Mouse (Mus musculus) liver, embryonic 14.5 days (tissue): ENCODE data around the gene Gon7. TPM values are rescaled to one million over a fixed set of nuclear protein-coding genes. Genes with fewer than 3 reads are reported as not detected.

Source experiments
- ATAC-seq: fragments of 200-750 bp; cut with Nextera tagmentation; 2 replicates; pipeline ENCODE4 v1.8.0; 2017; ENCODE audit warnings: moderate number of reproducible peaks, mild to moderate bottlenecking, moderate library complexity; ENCODE audit not compliant: insufficient read depth
- DNase-seq, 3 experiments: peaks; one replicate each; pipeline ENCODE4 v3.0.0-alpha.2; 2012 to 2013; ENCODE audit warnings: low read depth in 3 of 3, low spot score in 3 of 3
- H3K27ac ChIP-seq: fragments of 300-500 bp; sonication (generic); 2 replicates; pipeline ENCODE4 v1.5.1; 2014; ENCODE audit warnings: moderate library complexity, mild to moderate bottlenecking, control low read depth, inconsistent platforms
- H3K27me3 ChIP-seq: fragments of 300-500 bp; sonication (generic); 2 replicates; pipeline ENCODE4 v1.6.1; 2014; ENCODE audit warnings: mild to moderate bottlenecking, low read length, moderate library complexity; ENCODE audit not compliant: control insufficient read depth, insufficient read depth
- H3K36me3 ChIP-seq: fragments of 300-500 bp; sonication (generic); replicated peaks from 2 replicates; pipeline ENCODE4 v1.6.1; 2014; ENCODE audit warnings: low read depth; ENCODE audit not compliant: control insufficient read depth, insufficient read depth
- H3K4me1 ChIP-seq, 2 experiments: fragments of 200-500 bp in 1 of 2; fragments of 300-500 bp in 1 of 2; sonication (generic) in 1 of 2; replicated peaks; 2 replicates each; pipeline ENCODE4 v1.6.1; 2012 to 2014; ENCODE audit warnings: antibody characterized with exemption in 1 of 2, inconsistent platforms in 1 of 2, low read length in 1 of 2; ENCODE audit not compliant: control insufficient read depth in 2 of 2, insufficient read depth in 2 of 2
- H3K4me2 ChIP-seq: fragments of 300-500 bp; sonication (generic); 2 replicates; pipeline ENCODE4 v1.6.1; 2014; ENCODE audit warnings: low read depth, mild to moderate bottlenecking, control low read depth, moderate library complexity
- H3K4me3 ChIP-seq, 2 experiments: fragments of 200-500 bp in 1 of 2; fragments of 300-500 bp in 1 of 2; sonication (generic) in 1 of 2; 2 replicates each; pipeline ENCODE4 v1.5.1; 2012 to 2014; ENCODE audit warnings: low read depth in 2 of 2, low read length in 2 of 2, mild to moderate bottlenecking in 2 of 2, control low read depth in 1 of 2, inconsistent platforms in 1 of 2, moderate library complexity in 1 of 2; ENCODE audit not compliant: insufficient read depth in 1 of 2
- H3K9ac ChIP-seq: fragments of 300-500 bp; sonication (generic); replicated peaks from 2 replicates; pipeline ENCODE4 v1.6.1; 2014; ENCODE audit warnings: mild to moderate bottlenecking, control low read depth, moderate library complexity
- H3K9me3 ChIP-seq: fragments of 300-500 bp; sonication (generic); 2 replicates; pipeline ENCODE4 v1.6.1; 2016; ENCODE audit warnings: low read length, mixed read lengths; ENCODE audit not compliant: control insufficient read depth
- CTCF ChIP-seq: IDR thresholded peaks from 2 replicates; pipeline ENCODE4 v1.5.1; 2016; ENCODE audit warnings: antibody characterized with exemption, low read depth, control low read depth
- EP300 ChIP-seq: IDR thresholded peaks from 2 replicates; pipeline ENCODE4 v1.6.1; 2016; ENCODE audit warnings: antibody characterized with exemption, low read depth
- WGBS: fragments of 180-500 bp; shearing (Covaris S2); extraction: QIAGEN DNeasy Blood & Tissue Kit; methylation state at CpG from one replicate; pipeline ENCODE4 v1.1.7; 2014; ENCODE audit not compliant: insufficient replicate concordance; 5-methylcytosine and 5-hydroxymethylcytosine counted together
- polyA plus RNA-seq, 2 experiments: library from polyadenylated mRNA; depleted of rRNA in 1 of 2; stranded (reverse) in 1 of 2; unstranded in 1 of 2; fragments of >200 nt; fragmentation: Nextera tagmentation in 1 of 2; extraction: Ambion mirVana in 1 of 2; gene quantifications; 2 replicates each; pipeline versions ENCODE4 v1.2.1 to v1.2.3; 2012 to 2014

Gon7 gene
- polyA plus RNA-seq, 2 experiments, result 6.9 to 9.3 TPM

DNA sequence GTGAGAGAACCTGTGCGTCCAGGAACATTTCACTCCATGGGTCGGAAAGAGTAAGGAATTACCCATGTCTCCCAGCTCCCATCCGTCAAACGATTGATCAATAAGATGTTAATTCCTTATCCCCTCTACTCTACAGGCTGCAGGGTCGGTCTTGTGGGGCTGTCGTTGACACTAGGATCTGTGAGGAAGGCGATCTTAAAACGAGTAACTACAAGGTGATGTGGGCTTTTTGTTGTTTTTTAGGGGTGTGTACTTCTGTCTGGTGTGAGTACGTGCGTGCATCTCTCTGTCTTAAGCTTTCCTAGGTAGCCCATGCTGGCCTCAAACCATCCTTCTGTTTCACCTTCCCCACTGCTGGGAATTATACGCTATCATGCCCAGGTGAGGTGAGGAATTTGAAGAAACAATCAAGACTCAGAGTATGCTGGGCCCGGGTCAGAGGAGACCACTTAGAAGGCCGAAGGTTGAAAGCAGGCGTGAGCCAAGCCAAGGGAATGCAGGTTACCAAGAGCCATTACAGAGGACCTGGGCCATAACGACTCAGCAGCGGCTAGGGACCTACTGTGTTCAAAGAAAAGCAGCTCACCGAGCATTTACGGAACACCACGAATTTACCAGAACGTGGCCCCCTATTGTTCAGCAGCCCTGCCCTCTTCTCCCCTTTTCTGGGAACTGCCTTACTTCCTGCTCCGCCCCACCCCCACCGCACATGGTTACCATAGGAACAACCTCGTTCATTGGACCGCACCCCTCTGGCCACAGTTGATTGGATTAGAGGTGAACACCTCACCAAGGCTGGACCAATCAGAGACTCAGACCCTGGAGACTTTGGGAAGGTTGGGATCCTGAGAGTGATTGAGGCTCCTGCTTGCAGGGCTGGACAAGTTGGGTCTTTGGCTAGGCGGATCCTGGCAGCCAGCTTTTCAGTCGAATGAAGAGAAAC lies 27.5 kb downstream of the Gon7 start:
- peak; percentile 87 for ATAC-seq
- 38% methylated on average over 26 of the region's 26 CpGs for WGBS

DNA sequence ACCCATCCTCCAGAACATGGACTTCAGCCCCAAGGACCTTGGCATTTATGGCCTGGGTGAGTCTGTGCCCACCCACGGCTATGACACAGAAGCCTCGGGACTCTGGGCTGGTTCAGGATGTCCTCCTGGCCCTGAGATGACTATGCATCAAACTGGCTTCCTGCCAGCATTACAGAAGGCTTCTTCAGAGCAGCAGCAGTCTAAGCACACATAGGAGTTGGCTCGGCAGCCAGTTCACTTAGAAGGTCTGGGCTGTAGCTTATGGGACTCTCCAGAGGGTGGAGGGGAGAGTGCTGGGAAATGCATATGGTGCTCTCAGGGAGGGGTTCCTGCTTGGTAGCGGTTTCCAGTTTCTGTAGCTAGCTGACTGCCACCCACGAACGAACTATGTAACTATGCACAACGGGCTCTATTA lies 31.8 kb downstream of the Gon7 start:
- Histone ChIP-seq H3K27ac (no peak overlapping the region), H3K36me3 (no peaks in the 10 kb centered on the region), H3K4me2 (no peak overlapping the region), H3K9ac (no peak overlapping the region), H3K27me3 (no peaks in the 10 kb centered on the region), H3K4me1 (peaks cover 8 to 17% of the 10 kb centered on the region in 2 experiments), H3K4me3 (no peak overlapping the region), H3K9me3 (no peaks in the 10 kb centered on the region)
- DNase-seq (no peak), ATAC-seq (no peak)
- WGBS, result 53% methylated on average over 7 of the region's 7 CpGs
- no peak for TF ChIP-seq CTCF
- no peak for TF ChIP-seq EP300

More for the DNA sequence above, 27.5 kb downstream of the Gon7 start:
- peak; percentile 54 to 73 (median 63) for DNase-seq
- Histone ChIP-seq H3K9me3 (no peaks in the 10 kb centered on the region), H3K4me1 (peaks cover 11 to 25% of the 10 kb centered on the region in 2 experiments), H3K27me3 (no peaks in the 10 kb centered on the region), H3K4me2 (peak overlapping the region; percentile 50), H3K4me3 (peak overlapping the region in 1 of 2 experiments; percentile 27; a peak in 1 of 4 replicates), H3K36me3 (no peaks in the 10 kb centered on the region), H3K9ac (no peak overlapping the region), H3K27ac (no peak overlapping the region)
- TF ChIP-seq EP300, result no peak
- TF ChIP-seq CTCF, result no peak

GRCm38 (mm10) chr12:102725146-102725545 lies 32.5 kb downstream of the Gon7 start:
- H3K4me1 ChIP-seq, result peaks cover 2 to 10% of the 10 kb centered on the region in 2 experiments
- WGBS, result 75% methylated on average over 6 of the region's 6 CpGs

GRCm38 (mm10) chr12:102723861-102724260 lies 33.7 kb downstream of the Gon7 start:
- Histone ChIP-seq H3K4me2 (no peak overlapping the region), H3K36me3 (no peaks in the 10 kb centered on the region)
- WGBS, result 54% methylated on average over 6 of the region's 6 CpGs

More at GRCm38 (mm10) chr12:102725146-102725545, 32.5 kb downstream of the Gon7 start:
- Histone ChIP-seq H3K4me3 (no peak overlapping the region), H3K36me3 (no peaks in the 10 kb centered on the region), H3K27ac (no peak overlapping the region), H3K27me3 (no peaks in the 10 kb centered on the region), H3K4me2 (no peak overlapping the region), H3K9ac (no peak overlapping the region), H3K9me3 (no peaks in the 10 kb centered on the region)
- DNase-seq (no peak), ATAC-seq (no peak)
- TF ChIP-seq EP300 (no peak), CTCF (no peak)

DNA sequence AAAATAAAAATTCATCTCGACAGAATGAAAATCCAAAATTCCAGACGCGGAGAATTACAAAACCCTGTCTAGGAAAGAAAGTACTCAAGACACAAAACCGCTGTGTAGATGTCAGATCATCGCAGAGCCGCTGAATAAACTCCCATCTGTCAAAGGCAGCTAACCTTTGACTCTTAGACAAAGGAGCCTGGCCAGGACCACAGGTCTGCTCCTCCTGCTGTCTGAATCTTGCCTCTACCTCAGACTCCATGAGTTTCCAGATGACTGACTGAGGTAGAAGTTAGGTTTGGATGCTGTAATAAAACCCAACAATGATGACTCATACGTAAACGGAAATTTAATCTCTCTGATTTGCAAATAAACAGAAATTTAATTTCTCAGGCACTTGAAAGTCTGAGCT lies 34.6 kb downstream of the Gon7 start:
- Histone ChIP-seq H3K4me3 (no peak overlapping the region), H3K9me3 (no peaks in the 10 kb centered on the region), H3K27ac (no peak overlapping the region), H3K4me2 (no peak overlapping the region), H3K27me3 (no peaks in the 10 kb centered on the region), H3K36me3 (no peaks in the 10 kb centered on the region), H3K9ac (no peak overlapping the region), H3K4me1 (peaks cover 0 to 7% of the 10 kb centered on the region in 2 experiments; a peak in 2 of 4 replicates)
- ATAC-seq (no peak), DNase-seq (no peak)
- TF ChIP-seq EP300 (no peak), CTCF (no peak)
- 71% methylated on average over 8 of the region's 8 CpGs for WGBS

More at GRCm38 (mm10) chr12:102723861-102724260, 33.7 kb downstream of the Gon7 start:
- ATAC-seq (no peak), DNase-seq (no peak)
- no peak overlapping the region for H3K9ac ChIP-seq
- no peak overlapping the region for H3K4me3 ChIP-seq
- H3K9me3 ChIP-seq, result no peaks in the 10 kb centered on the region
- peaks cover 0 to 7% of the 10 kb centered on the region in 2 experiments; a peak in 2 of 4 replicates for H3K4me1 ChIP-seq
- H3K27me3 ChIP-seq, result no peaks in the 10 kb centered on the region
- H3K27ac ChIP-seq, result no peak overlapping the region
- TF ChIP-seq EP300 (no peak), CTCF (no peak)
